Mouse (Mus musculus): ENCODE measurements around the gene Shd.

The Shd gene

GRCm38 (mm10) chr17:56024476-56024875 is 54.2 kb downstream of the Shd start:
- no peak for DNase-seq (ENCODE audit: low spot score in 2 of 2)

GRCm38 (mm10) chr17:56024931-56025330 is 54.7 kb downstream of the Shd start:
- DNase-seq (ENCODE audit: low spot score in 2 of 2), result no peak

All from spleen, postnatal 4 days (tissue).